Mouse (Mus musculus) liver, embryonic 11.5 days (tissue): ENCODE measurements at regions not wholly inside any gene's neighbourhood (a gene's known extent, or its start where the extent isn't known, plus 50 kb on each side); places are given as distances from the start of the nearest gene placed in this dataset.

Experiments used
- ATAC-seq: fragments of 200-750 bp; cut with Nextera tagmentation; replicated peaks from 2 replicates; pipeline ENCODE4 v1.8.0; 2017; ENCODE audit warnings: moderate number of reproducible peaks, mild to moderate bottlenecking, moderate TSS enrichment, moderate library complexity; ENCODE audit not compliant: low FRiP score
- DNase-seq: peaks from one replicate; pipeline ENCODE4 v3.0.0-alpha.2; 2017; ENCODE audit warnings: low spot score
- H3K27ac ChIP-seq: fragments of 300-500 bp; sonication (generic); 2 replicates; pipeline ENCODE4 v1.5.1; 2014; ENCODE audit warnings: mild to moderate bottlenecking, low read depth, low read length, control low read depth
- H3K27me3 ChIP-seq: fragments of 300-500 bp; sonication (generic); replicated peaks from 2 replicates; pipeline ENCODE4 v1.6.1; 2014; ENCODE audit warnings: low read length, mixed read lengths; ENCODE audit not compliant: control insufficient read depth, insufficient read depth
- H3K36me3 ChIP-seq: fragments of 300-500 bp; sonication (generic); 2 replicates; pipeline ENCODE4 v1.6.1; 2014; ENCODE audit warnings: mild to moderate bottlenecking, low read length, moderate library complexity, mixed read lengths; ENCODE audit not compliant: control insufficient read depth, insufficient read depth
- H3K4me1 ChIP-seq: fragments of 300-500 bp; sonication (generic); replicated peaks from 2 replicates; pipeline ENCODE4 v1.6.1; 2014; ENCODE audit warnings: low read length, mixed read lengths; ENCODE audit not compliant: control insufficient read depth, insufficient read depth
- H3K4me2 ChIP-seq: fragments of 300-500 bp; sonication (generic); 2 replicates; pipeline ENCODE4 v1.6.1; 2014; ENCODE audit warnings: mild to moderate bottlenecking, control low read depth, moderate library complexity
- H3K4me3 ChIP-seq: fragments of 300-500 bp; sonication (generic); 2 replicates; pipeline ENCODE4 v1.5.1; 2014; ENCODE audit warnings: low read depth, low read length, control low read depth
- H3K9ac ChIP-seq: fragments of 300-500 bp; sonication (generic); 2 replicates; pipeline ENCODE4 v1.6.1; 2014; ENCODE audit warnings: low read depth, low read length, control low read depth
- H3K9me3 ChIP-seq: fragments of 300-500 bp; sonication (generic); 2 replicates; pipeline ENCODE4 v1.6.1; 2016; ENCODE audit warnings: low read length, inconsistent platforms, mixed read lengths; ENCODE audit not compliant: control insufficient read depth
- WGBS: fragments of 180-500 bp; shearing (Covaris S2); extraction: QIAGEN DNeasy Blood & Tissue Kit; methylation state at CpG from one replicate; pipeline ENCODE4 v1.1.7; 2014; 5-methylcytosine and 5-hydroxymethylcytosine counted together

DNA sequence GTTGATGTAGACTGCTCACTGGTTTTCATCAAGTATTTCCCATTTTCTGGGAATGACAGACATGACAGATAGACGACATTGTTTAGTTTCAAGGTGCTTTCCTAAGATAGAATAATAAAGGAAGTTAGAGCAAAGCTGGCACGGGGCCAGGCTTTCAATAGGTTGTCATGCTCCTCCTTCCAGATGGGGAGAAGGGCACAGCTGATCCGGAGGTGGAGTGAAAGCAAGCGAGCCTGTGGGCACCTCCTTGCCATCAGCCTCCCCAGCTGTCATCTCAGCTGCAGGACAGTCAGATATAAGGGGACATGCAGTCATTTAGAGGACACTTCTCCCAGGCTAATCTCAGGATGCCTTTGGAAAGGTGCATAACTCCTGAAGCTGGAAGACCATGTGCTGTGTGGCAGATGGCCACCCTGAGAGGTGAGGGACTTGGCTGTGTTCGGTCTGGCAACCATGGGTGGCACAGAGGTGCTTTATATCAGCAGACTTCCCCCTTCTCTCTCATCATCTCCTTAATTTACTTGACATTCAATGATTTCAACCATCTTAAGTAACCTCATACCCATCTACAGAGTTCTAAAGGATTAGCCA lies 318.6 kb downstream of the Epm2a start:
- H3K9ac ChIP-seq: no peak overlapping the region
- H3K4me1 ChIP-seq: no peaks in the 10 kb centered on the region
- no peak overlapping the region for H3K4me2 ChIP-seq
- H3K9me3 ChIP-seq: peaks cover 6% of the 10 kb centered on the region; the same call in 1 of the 2 replicates
- WGBS: 54% methylated on average over 5 of the region's 5 CpGs
- no peak overlapping the region for H3K4me3 ChIP-seq
- no peak overlapping the region for H3K27ac ChIP-seq
- H3K27me3 ChIP-seq: no peaks in the 10 kb centered on the region
- ATAC-seq: no peak
- no peaks in the 10 kb centered on the region for H3K36me3 ChIP-seq
- DNase-seq: no peak

DNA sequence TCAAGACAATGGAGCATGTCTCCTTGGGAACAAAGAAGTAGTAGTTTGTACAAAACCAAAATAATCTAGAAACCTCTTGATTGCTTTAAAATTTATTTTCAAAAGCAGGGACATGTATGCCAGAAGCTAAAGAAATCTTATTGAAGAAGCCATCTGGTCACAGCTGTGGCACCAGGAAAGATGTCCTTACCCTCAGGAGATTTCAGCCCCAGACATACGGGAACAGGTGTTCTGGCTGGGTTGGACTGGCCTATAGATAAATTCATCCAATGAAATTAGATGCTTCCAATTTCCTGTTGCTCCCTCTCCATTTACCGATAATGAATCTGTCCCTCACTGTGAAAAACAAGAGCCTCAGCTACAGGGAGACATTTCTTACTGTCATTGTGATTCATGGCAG lies 366.5 kb downstream of the Epm2a start:
- H3K4me1 ChIP-seq: no peaks in the 10 kb centered on the region
- H3K4me3 ChIP-seq: no peak overlapping the region
- H3K27ac ChIP-seq: no peak overlapping the region
- no peaks in the 10 kb centered on the region for H3K36me3 ChIP-seq
- ATAC-seq: no peak
- 68% methylated on average over 2 of the region's 2 CpGs for WGBS
- H3K9ac ChIP-seq: no peak overlapping the region
- H3K27me3 ChIP-seq: no peaks in the 10 kb centered on the region
- no peaks in the 10 kb centered on the region for H3K9me3 ChIP-seq
- DNase-seq: no peak
- H3K4me2 ChIP-seq: no peak overlapping the region

DNA sequence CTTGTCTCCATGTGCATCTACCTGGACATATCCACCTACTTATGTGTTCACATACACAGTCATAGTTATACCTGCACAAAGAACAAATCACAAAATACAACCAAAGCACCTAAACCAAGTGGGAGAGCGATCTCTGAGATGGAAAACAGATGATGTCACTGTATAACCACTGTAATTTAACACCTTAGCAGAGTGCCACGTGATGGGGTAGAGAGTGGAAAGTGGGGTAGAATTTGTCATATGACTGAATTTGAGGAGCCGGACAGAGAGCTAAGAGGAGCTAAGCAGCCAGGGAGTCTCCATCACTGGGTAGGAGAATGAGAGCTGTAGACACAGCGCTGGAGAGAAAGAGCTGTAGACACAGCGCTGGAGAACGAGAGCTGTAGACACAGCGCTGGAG lies 381.6 kb downstream of the Epm2a start:
- H3K27me3 ChIP-seq: no peaks in the 10 kb centered on the region
- WGBS: 74% methylated on average over 7 of the region's 7 CpGs
- no peak for DNase-seq
- H3K9ac ChIP-seq: no peak overlapping the region
- no peaks in the 10 kb centered on the region for H3K4me1 ChIP-seq
- no peak overlapping the region for H3K4me2 ChIP-seq
- H3K9me3 ChIP-seq: no peaks in the 10 kb centered on the region
- H3K27ac ChIP-seq: no peak overlapping the region
- H3K36me3 ChIP-seq: no peaks in the 10 kb centered on the region
- ATAC-seq: no peak
- H3K4me3 ChIP-seq: no peak overlapping the region

DNA sequence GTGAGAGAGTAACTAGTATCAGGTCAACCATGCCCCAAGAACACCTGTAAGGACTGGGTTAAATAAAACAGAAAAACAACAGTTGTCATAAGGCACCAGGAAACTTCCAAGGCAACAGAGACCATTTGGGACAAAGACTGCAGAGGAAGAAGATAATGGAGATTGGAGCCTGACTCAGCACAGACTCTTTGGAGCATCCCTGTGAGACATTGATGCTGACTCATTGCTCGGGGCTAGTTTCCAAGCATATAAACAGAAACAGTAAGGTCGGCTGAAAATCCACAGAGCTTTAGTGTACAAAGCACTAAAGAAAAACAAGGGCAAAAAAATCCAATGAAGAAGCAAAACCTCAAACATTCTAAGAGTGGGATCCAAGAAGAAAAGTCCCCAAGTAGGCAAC lies 386.3 kb downstream of the Epm2a start:
- no peak overlapping the region for H3K27ac ChIP-seq
- DNase-seq (no peak), ATAC-seq (no peak)
- H3K4me1 ChIP-seq: no peaks in the 10 kb centered on the region
- 75% methylated on average over 2 of the region's 2 CpGs for WGBS
- H3K9ac ChIP-seq: no peak overlapping the region
- H3K27me3 ChIP-seq: no peaks in the 10 kb centered on the region
- no peaks in the 10 kb centered on the region for H3K9me3 ChIP-seq
- no peak overlapping the region for H3K4me3 ChIP-seq
- no peaks in the 10 kb centered on the region for H3K36me3 ChIP-seq
- H3K4me2 ChIP-seq: no peak overlapping the region

DNA sequence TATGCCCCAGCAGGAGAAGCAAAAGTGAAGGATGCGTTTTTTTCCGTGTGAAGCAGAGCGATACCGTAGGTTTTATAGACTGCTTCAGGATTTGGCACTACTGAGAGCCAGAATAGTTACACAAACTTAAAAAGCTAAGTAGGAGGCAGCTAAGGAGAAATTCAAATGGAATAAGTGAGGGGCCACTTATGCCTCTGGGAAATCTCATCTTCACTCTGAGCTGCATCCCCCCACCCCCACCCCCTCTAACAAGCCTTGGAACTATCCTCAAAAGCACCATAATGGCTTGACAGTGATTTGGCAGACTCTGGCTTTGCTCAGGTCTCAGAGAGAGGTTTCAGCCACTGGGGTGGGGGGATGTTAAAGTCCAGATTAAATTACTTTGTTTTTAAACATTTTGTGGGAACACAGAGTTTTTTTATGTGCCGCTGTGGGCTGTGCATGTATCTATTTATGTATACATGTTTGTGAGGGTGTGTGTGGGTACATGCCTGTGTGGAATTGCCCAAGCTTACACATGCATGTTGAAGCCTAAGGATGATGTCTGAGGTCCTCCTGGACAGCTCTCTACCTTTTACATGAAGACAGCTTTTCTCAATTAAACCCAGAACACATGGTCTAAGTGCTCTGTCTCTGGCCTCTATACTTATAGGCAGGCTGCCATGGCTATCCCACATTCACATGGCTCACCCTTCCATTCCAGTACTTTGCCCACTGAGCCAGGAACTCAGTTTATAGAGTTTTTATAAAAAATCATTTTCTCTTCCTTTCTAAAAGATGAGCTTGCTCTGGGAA lies 396.6 kb downstream of the Epm2a start:
- ATAC-seq (no peak), DNase-seq (no peak)
- H3K9ac ChIP-seq: no peak overlapping the region
- no peaks in the 10 kb centered on the region for H3K4me1 ChIP-seq
- H3K36me3 ChIP-seq: no peaks in the 10 kb centered on the region
- 80% methylated on average over 5 of the region's 5 CpGs for WGBS
- H3K27ac ChIP-seq: no peak overlapping the region
- H3K27me3 ChIP-seq: no peaks in the 10 kb centered on the region
- no peak overlapping the region for H3K4me2 ChIP-seq
- no peaks in the 10 kb centered on the region for H3K9me3 ChIP-seq
- no peak overlapping the region for H3K4me3 ChIP-seq

DNA sequence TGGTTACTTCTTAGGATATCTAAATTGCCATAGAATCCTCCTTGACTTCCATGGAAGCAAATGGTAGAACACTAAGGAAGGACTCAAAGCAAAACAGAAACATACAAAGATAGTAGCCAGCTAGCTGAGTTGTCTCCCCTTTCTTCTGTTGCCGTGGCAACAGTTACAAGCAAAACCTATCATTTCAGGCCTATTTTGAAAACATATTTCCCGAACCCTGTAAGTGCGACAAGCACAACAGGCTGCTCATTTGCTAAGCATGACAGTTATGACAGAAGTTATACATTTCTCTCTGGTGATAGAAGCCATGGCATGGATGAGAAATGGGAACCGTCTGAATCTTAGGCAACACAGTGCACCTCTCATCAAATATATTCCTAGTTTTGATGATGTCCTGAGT lies 402.4 kb downstream of the Epm2a start:
- no peaks in the 10 kb centered on the region for H3K9me3 ChIP-seq
- no peak overlapping the region for H3K4me3 ChIP-seq
- H3K4me1 ChIP-seq: no peaks in the 10 kb centered on the region
- 84% methylated on average over 4 of the region's 4 CpGs for WGBS
- no peak overlapping the region for H3K9ac ChIP-seq
- no peaks in the 10 kb centered on the region for H3K36me3 ChIP-seq
- no peaks in the 10 kb centered on the region for H3K27me3 ChIP-seq
- H3K4me2 ChIP-seq: no peak overlapping the region
- no peak for ATAC-seq
- DNase-seq: no peak
- H3K27ac ChIP-seq: no peak overlapping the region

DNA sequence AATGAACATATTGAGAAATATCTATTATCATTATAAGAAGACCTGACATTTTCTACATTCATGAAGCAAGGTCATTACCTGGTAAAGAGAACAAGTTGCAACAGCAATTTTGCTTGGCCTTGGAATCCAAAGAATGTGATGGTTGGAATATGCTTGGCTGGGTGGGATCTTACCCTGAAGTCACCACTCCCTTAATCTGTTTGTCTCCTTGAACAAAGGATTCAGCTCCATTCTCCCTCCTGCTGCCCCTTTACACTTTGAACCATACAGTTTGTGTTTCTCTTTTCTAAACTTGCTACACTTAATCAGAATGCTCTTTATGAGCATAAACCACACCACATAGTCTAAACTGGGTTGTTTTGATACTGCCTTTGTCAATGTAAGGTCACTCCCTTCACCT lies 403.8 kb downstream of the Epm2a start:
- DNase-seq (no peak), ATAC-seq (no peak)
- no peak overlapping the region for H3K27ac ChIP-seq
- no peaks in the 10 kb centered on the region for H3K9me3 ChIP-seq
- no peaks in the 10 kb centered on the region for H3K36me3 ChIP-seq
- no peaks in the 10 kb centered on the region for H3K4me1 ChIP-seq
- H3K27me3 ChIP-seq: no peaks in the 10 kb centered on the region
- H3K9ac ChIP-seq: no peak overlapping the region
- no peak overlapping the region for H3K4me2 ChIP-seq
- no peak overlapping the region for H3K4me3 ChIP-seq

DNA sequence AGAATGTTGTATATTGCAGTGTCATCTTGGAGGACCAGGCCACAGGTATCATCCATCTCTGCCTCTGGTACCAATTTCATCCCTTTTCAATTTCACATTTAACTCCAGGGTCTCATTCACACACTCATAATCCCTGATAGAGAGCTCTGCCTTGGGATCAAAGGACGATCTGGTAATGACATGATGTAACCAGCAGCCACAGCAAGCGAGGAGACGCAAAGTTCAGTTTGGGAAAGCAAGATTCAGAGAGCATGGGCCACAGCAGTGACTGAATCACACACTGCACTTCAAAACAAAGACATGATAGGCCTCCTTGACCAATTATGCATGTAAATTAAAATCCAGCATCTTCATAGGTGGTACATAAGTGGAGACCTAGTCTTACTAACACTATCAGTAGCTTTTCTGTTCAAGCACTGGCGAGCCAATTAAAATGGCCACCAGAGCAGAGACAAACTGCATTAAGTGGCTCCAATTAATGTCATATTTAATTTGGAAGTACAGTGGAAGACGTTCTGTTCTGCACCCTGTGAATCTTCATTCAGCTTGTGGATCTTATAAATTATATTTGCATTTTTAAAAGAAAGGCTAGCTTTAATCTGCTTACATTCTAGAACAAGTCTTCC lies 412.0 kb downstream of the Epm2a start:
- no peak overlapping the region for H3K27ac ChIP-seq
- no peak for DNase-seq
- ATAC-seq: no peak
- H3K4me2 ChIP-seq: no peak overlapping the region
- no peaks in the 10 kb centered on the region; the same call in 1 of the 2 replicates for H3K9me3 ChIP-seq
- H3K4me1 ChIP-seq: no peaks in the 10 kb centered on the region
- no peak overlapping the region for H3K4me3 ChIP-seq
- no peaks in the 10 kb centered on the region for H3K36me3 ChIP-seq
- no peaks in the 10 kb centered on the region for H3K27me3 ChIP-seq
- WGBS: 73% methylated on average over 5 of the region's 5 CpGs
- H3K9ac ChIP-seq: no peak overlapping the region

DNA sequence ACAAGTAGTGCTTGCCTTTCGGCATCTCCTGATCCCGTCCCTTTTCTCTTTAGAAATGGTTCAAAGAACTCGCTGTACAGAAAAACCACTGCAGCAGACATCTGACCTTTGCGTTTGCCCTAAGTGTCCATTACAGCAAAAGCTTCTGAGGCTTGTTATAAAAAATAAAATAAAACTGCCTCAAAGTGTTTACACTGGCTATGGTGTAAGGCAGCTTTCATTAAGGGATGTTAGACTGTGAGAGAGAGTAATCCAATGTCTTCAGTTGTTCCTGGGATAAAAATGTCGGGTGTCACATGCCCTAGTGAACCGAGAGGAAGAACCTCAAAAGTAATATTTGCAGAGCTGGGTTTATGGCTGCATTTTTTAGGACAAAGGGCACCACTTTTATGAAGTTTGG lies 434.7 kb downstream of the Epm2a start:
- Histone ChIP-seq H3K36me3 (no peaks in the 10 kb centered on the region), H3K4me2 (no peak overlapping the region), H3K9ac (no peak overlapping the region), H3K27me3 (no peaks in the 10 kb centered on the region), H3K9me3 (no peaks in the 10 kb centered on the region), H3K4me3 (no peak overlapping the region), H3K27ac (no peak overlapping the region), H3K4me1 (no peaks in the 10 kb centered on the region)
- DNase-seq (no peak), ATAC-seq (no peak)
- 85% methylated on average over 6 of the region's 6 CpGs for WGBS
